Mouse (Mus musculus): ENCODE data around the gene Hapln1. TPM values are rescaled to one million over a fixed set of nuclear protein-coding genes. Genes with fewer than 3 reads are reported as not detected.

Hapln1 gene
- under 1 TPM; 0.30 to 0.39 TPM for total RNA-seq (2021)
- long read RNA-seq, experiment 1: 0 reads
- long read RNA-seq, experiment 2: 0 reads

- no peak for DNase-seq
Observed at GRCm38 (mm10) chr13:89539205-89539886, at the start of gene Hapln1. Hapln1 (plus strand) TSS chr13:89539796.

DNA sequence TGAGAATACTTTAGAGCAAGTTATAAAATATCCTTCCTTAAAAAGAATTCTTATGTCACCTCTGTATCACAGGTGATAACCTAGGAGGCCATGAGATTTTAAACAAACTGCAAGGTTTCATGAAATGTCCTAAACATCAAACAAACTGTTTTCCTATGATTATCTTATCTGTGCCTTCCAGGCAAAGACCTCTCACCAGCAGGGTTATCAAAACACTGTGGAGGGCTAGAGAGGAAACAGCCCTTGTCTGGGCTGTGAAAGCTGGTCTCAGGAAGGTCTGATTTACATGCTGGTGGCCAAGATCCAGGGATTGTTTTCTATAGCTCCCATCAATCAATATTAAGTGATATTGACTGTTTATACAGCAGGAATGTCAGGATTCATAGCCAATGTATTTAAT, 46.4 kb upstream of the Hapln1 start:
- no peak for DNase-seq

- DNase-seq: no peak
Observed at GRCm38 (mm10) chr13:89493678-89494077, 45.9 kb upstream of the Hapln1 start.

- no peak for DNase-seq
Observed at GRCm38 (mm10) chr13:89496569-89496968, 43.0 kb upstream of the Hapln1 start.

- DNase-seq: no peak
Observed at GRCm38 (mm10) chr13:89499419-89499818, 40.2 kb upstream of the Hapln1 start.

GRCm38 (mm10) chr13:89521507-89521908, 18.1 kb upstream of the Hapln1 start:
- no peak for DNase-seq

GRCm38 (mm10) chr13:89528716-89529115, 10.9 kb upstream of the Hapln1 start:
- DNase-seq: no peak

DNA sequence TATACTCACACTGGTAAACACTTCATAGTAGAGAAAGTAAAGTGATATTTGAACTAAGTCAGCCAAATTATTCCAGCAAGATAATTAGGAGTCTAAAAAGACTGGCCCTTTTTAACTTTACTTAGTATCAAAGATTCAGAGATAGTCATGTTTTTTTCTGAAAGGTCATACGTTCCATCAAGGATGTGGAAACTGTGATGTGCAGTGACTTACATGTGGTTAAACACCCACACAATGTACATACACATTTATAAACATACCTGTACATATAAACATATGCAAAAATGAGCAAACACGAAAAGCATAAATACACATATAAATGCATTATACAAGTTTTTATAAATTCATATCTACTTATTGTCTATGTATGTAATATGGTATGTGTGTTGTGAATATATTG, 9.2 kb upstream of the Hapln1 start:
- no peak for DNase-seq

GRCm38 (mm10) chr13:89539887-89540264, 280 bp downstream of the Hapln1 start:
- DNase-seq: no peak

DNA sequence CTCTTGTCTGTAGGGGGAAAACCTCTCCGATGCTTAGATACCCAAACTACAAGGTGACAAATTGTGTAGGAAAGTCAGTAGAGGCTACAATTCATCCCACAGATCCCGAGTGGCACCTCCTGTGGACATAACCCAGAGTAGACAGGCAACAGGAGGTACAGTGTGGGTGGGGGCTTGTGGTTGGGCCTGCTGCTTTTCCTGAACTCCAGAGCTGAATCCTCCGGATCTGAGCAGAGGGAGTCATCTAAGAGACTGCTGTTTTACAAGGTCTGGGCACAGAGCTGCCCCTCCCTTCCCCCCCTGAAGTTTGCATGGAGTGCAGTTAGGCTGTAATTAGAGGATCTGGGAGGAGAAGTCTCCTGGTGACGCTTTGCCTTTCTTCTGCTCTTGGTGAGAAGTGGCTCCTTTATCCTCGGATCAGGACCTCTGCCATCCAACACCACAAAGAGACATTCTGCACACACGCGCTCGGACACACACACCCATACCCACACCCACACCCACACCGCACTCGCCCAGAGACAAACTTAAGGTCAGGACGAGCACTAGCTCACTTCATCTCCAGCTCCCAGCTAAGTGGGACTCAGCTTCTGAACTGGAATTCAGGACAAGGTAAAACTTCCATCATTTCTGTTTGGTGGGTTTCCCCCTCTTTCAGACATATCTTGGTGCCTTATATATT, 846 bp downstream of the Hapln1 start:
- no peak for DNase-seq

GRCm38 (mm10) chr13:89543003-89543402, 3.4 kb downstream of the Hapln1 start:
- DNase-seq: peak; percentile 4 to 54

GRCm38 (mm10) chr13:89548203-89548740, 8.7 kb downstream of the Hapln1 start:
- peak; percentile 6 to 49 for DNase-seq

GRCm38 (mm10) chr13:89549507-89549906, 9.9 kb downstream of the Hapln1 start:
- no peak for DNase-seq

DNA sequence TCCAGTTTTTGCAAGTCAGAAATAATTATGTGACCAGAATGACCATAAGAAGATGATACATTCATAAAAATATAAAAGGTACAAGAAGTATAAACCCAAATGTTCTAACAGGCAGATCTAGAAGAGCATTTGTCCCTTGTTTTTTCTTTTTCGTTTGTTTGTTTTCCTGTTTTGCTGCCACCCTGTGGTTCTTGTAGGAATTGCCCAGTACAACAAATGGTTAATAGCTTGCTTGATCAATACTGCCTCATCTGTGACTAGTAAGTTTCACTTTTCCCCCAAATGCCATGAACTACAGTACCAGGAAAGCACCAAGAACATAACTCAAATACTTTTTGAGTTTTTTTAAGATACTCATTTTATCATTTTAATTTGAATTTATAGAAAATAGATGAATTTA, 11.9 kb downstream of the Hapln1 start:
- peak in 1 of 2 experiments; percentile 3 for DNase-seq

DNA sequence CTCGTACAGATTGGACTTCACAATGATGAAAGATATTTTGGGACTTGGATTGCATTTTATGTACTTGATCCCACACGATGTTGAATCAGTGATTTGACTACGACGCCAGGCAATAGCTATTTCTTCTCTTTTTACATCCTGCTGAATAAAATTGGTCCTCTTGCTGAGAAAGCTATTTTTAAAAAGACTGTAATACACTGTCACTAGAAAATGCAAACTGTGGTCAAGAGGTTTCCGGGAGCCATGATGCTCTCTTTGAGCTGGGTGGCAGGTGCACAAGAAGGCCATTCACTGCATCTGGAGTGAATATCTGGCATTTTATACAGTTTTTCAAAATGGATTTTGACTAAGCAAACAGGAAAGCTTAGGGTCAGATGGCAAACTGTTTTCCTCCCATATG, 24.9 kb downstream of the Hapln1 start:
- DNase-seq: no peak

DNA sequence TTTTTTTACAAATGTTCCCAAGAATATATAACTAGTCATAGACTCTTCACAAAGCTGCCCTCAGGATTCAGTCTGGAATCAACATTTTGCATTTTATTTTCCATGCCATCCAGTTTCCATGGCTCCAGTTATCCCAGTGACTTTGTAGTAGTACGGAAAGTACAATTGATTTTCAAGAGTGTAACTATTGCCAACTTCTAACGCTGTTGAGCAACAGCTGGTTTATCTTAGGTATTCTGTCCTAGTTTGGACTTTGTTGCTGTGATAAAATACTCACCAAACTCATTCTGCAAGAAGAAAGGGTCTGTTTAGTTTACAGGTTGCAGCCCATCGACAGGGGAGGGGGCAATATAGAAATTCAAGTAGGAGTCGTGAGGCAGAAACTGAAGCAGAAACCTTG, 26.7 kb downstream of the Hapln1 start:
- DNase-seq: no peak

- DNase-seq: no peak
Observed at GRCm38 (mm10) chr13:89579115-89579514, 39.5 kb downstream of the Hapln1 start.

GRCm38 (mm10) chr13:89583138-89583746, 43.6 kb downstream of the Hapln1 start:
- DNase-seq: no peak

GRCm38 (mm10) chr13:89583747-89584738, 44.4 kb downstream of the Hapln1 start:
- DNase-seq: no peak

DNA sequence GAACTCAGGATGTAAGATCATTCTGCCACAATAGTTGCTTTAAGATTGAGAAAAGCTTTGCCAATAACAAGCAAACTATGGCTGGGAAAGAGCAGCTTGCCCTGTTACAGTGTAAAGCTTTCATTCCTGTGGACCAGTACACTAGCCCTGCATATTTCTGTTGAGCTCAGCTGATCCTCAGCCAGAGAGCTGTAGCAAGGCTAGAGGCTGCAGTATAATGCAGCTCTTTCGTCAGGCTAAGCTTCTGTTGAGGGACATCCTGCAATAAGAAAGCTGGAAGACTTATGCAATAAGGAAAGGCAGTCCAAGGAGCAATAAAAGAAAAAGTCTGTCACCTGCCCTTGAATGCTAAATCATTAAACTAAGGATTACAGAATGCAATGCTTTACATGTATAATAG, 45.5 kb downstream of the Hapln1 start:
- no peak for DNase-seq

DNA sequence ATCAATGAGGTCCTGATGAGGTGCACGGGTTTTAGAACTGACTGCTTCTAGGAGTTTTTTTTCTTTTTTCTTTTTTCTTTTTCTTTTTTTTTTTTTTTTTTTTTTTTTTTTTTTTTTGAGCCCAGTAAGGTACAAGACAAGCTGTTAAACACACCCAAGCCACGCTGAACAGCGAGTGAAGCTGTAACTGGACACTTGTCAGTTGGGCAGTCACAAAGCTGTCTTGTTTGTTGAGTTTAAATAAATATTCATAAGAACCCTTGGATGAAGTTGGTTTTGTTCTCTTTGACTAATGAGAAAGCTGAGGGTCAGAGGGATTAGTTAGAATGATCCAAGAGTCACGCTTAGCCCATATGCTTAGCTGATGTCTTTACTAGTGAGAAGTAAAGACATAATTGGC, 55.5 kb downstream of the Hapln1 start:
- DNase-seq: no peak

DNA sequence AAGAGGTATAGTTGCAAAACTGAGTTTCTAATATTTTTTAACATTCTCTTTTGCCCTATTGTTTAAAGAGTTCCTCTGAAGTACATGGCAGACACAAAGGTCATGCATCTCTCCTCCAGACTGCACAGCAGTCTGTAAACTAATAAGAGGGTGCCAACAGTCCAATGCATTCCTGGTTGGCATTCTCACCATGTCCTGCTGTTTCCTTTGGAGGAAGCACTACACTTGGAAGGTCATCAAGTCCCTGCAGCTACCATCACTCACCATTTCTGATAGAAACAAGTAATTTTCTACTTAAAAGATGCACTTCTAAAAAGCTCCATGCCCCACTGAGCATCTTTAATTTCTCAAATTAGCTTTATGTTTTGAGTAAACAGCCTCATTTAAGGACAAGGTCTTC, 57.8 kb downstream of the Hapln1 start:
- no peak for DNase-seq
